Mouse (Mus musculus) kidney, adult 9 months (tissue): ENCODE results near the gene St6gal2.

ENCODE experiments used
- DNase-seq: peaks from one replicate; pipeline ENCODE4 v3.0.0; 2022

The St6gal2 gene

GRCm38 (mm10) chr17:55445250-55446184 is at the start of gene St6gal2:
Gene St6gal2 (plus strand): TSS chr17:55445382.
- DNase-seq = no peak

GRCm38 (mm10) chr17:55406043-55406442 is 39.1 kb upstream of the St6gal2 start:
- no peak for DNase-seq

- DNase-seq = no peak
Observed at GRCm38 (mm10) chr17:55416519-55416918, 28.7 kb upstream of the St6gal2 start.

- no peak for DNase-seq
Observed at GRCm38 (mm10) chr17:55446185-55446527, 974 bp downstream of the St6gal2 start.

GRCm38 (mm10) chr17:55446698-55447097 is 1.5 kb downstream of the St6gal2 start:
- DNase-seq = no peak

GRCm38 (mm10) chr17:55450943-55451342 is 5.8 kb downstream of the St6gal2 start:
- DNase-seq = no peak

GRCm38 (mm10) chr17:55454487-55454886 is 9.3 kb downstream of the St6gal2 start:
- DNase-seq = no peak

- no peak for DNase-seq
Observed at GRCm38 (mm10) chr17:55460187-55460586, 15.0 kb downstream of the St6gal2 start.

GRCm38 (mm10) chr17:55467579-55467978 is 22.4 kb downstream of the St6gal2 start:
- no peak for DNase-seq

GRCm38 (mm10) chr17:55468963-55469362 is 23.8 kb downstream of the St6gal2 start:
- DNase-seq = no peak

GRCm38 (mm10) chr17:55475974-55476373 is 30.8 kb downstream of the St6gal2 start:
- no peak for DNase-seq

- no peak for DNase-seq
Observed at GRCm38 (mm10) chr17:55477361-55477760, 32.2 kb downstream of the St6gal2 start.

GRCm38 (mm10) chr17:55479367-55479766 is 34.2 kb downstream of the St6gal2 start:
- no peak for DNase-seq

- DNase-seq = no peak
Observed at GRCm38 (mm10) chr17:55484108-55484870, 39.1 kb downstream of the St6gal2 start.

- no peak for DNase-seq
Observed at GRCm38 (mm10) chr17:55531872-55532271, 86.7 kb downstream of the St6gal2 start.

GRCm38 (mm10) chr17:55548476-55548875 is 103.3 kb downstream of the St6gal2 start:
- DNase-seq = no peak

GRCm38 (mm10) chr17:55561774-55562173 is 116.6 kb downstream of the St6gal2 start:
- no peak for DNase-seq
